Mouse (Mus musculus) heart, embryonic 16.5 days (tissue): ENCODE measurements around the gene Rln1. TPM values are rescaled to one million over a fixed set of nuclear protein-coding genes. Genes with fewer than 3 reads are reported as not detected.

Experiments
- ATAC-seq: fragments of 200-750 bp; cut with Nextera tagmentation; replicated peaks from 2 replicates; pipeline ENCODE4 v1.8.0; 2017; ENCODE audit warnings: moderate number of reproducible peaks; ENCODE audit not compliant: insufficient read depth, low FRiP score; ENCODE audit errors: extremely low read depth
- H3K27ac ChIP-seq: fragments of 300-500 bp; sonication (generic); 2 replicates; pipeline ENCODE4 v1.5.1; 2014; ENCODE audit warnings: mild to moderate bottlenecking, low read length, control low read depth, moderate library complexity
- H3K27me3 ChIP-seq: fragments of 300-500 bp; sonication (generic); 2 replicates; pipeline ENCODE4 v1.6.1; 2014; ENCODE audit warnings: low read length, mixed read lengths; ENCODE audit not compliant: control insufficient read depth, insufficient read depth
- H3K36me3 ChIP-seq: fragments of 300-500 bp; sonication (generic); 2 replicates; pipeline ENCODE4 v1.6.1; 2014; ENCODE audit not compliant: control insufficient read depth, insufficient read depth
- H3K4me1 ChIP-seq: fragments of 300-500 bp; sonication (generic); 2 replicates; pipeline ENCODE4 v1.6.1; 2014; ENCODE audit warnings: low read length, mixed read lengths; ENCODE audit not compliant: control insufficient read depth, insufficient read depth
- H3K4me2 ChIP-seq: fragments of 300-500 bp; sonication (generic); 2 replicates; pipeline ENCODE4 v1.6.1; 2014; ENCODE audit warnings: low read depth, mild to moderate bottlenecking, control low read depth, low read length
- H3K4me3 ChIP-seq: fragments of 300-500 bp; sonication (generic); 2 replicates; pipeline ENCODE4 v1.5.1; 2014; ENCODE audit warnings: mild to moderate bottlenecking, control low read depth, low read length
- H3K9ac ChIP-seq: fragments of 300-500 bp; sonication (generic); 2 replicates; pipeline ENCODE4 v1.6.1; 2014; ENCODE audit warnings: low read length, control low read depth
- H3K9me3 ChIP-seq: fragments of 300-500 bp; sonication (generic); replicated peaks from 2 replicates; pipeline ENCODE4 v1.6.1; 2016; ENCODE audit warnings: low read length; ENCODE audit not compliant: control insufficient read depth
- WGBS: fragments of 180-500 bp; shearing (Covaris S2); extraction: QIAGEN DNeasy Blood & Tissue Kit; methylation state at CpG from one replicate; pipeline ENCODE4 v1.1.7; 2014; 5-methylcytosine and 5-hydroxymethylcytosine counted together
- polyA plus RNA-seq: library from polyadenylated mRNA; unstranded; fragments of >200 nt; fragmentation: Nextera tagmentation; extraction: Ambion mirVana; gene quantifications from 2 replicates; pipeline ENCODE4 v1.2.1, GENCODE M21; 2015

The Rln1 gene
- polyA plus RNA-seq, 1 experiment from 2014 or later, result not detected

DNA sequence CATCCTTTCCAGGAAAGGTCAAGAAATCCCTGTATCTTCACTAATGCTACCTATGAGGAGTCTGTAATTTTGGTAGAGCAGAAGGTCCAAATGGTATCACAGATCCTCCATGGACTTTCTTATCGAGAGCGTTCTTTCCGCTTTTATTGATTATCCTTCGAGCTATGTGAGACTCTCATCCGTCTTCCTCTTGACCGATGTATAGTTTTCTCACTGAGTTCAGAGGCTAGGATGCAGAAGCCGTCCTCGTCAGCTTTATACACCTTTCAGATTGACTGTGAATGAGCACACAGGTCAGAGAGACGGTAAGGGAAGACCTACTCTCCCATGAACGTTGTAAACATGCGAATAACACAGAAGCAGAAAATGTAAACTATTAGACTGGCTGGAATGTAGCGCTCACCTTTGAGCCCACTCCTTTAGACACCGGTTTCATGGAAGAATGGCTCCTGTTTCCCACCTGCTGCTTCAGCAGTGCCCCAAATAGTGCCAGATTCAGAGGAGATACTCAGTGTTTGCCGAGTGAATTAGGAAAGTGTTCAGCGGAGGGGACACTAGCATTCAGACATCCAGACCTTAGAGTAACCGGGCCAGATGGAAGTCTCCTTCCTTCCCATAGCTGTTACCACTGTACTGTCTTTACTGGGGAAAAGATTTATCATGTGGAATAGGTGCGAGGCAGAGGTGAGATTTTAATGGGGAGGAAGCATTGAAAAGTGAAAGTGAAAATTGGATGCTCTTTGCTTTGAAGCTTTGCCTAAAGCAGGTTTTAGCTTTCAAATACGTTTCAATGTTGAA is 37.0 kb upstream of the Rln1 start:
- no peaks in the 10 kb centered on the region for H3K36me3 ChIP-seq
- peaks cover 6% of the 10 kb centered on the region for H3K4me1 ChIP-seq
- 75% methylated on average over 18 of the region's 18 CpGs for WGBS
- no peaks in the 10 kb centered on the region for H3K9me3 ChIP-seq
- H3K27ac ChIP-seq, result 0 out of 2 replicates have a peak overlapping the region, but pooled peaks have one; percentile 10
- ATAC-seq, result no peak
- H3K9ac ChIP-seq, result peak overlapping the region; percentile 27; the same call in 1 of the 2 replicates
- peak overlapping the region; percentile 24 for H3K4me3 ChIP-seq
- H3K27me3 ChIP-seq, result no peaks in the 10 kb centered on the region
- H3K4me2 ChIP-seq, result peak overlapping the region; percentile 25

DNA sequence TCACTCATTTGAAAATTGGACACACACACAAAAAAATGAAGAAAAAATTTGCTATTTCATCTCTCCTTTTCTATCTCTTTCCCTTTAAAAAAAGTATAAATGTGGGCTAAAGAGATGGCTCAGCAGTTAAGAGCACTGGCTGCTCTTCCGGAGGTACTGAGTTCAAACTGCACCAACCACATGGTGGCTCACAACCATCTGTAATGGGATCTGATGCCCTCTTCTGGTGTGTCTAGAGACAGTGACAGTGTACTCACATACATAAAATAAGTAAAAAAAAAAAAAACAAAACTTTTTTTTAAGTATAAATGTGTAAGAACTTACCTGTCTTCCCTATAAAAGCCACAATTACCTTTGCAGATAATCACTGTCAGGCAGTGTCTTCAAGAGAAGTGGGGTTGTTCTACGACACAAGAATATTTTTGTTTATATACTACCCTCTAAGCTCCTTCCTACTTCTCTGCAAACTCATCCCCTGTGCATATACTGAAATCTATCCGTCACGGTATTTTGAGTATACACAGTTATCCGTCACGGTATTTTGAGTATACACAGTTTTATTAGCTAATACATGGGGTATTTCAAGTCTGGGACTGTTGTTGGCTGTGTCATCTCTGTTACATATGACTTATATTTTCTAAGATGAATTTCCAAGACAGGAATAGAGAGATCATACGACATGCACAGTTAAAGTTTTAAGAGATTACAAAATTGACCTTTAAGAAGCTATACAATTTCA is 36.2 kb upstream of the Rln1 start:
- Histone ChIP-seq H3K27me3 (no peaks in the 10 kb centered on the region), H3K4me2 (no peak overlapping the region), H3K4me1 (peaks cover 6% of the 10 kb centered on the region), H3K36me3 (no peaks in the 10 kb centered on the region), H3K27ac (no peak overlapping the region), H3K9me3 (no peaks in the 10 kb centered on the region), H3K4me3 (no peak overlapping the region), H3K9ac (no peak overlapping the region)
- 88% methylated on average over 7 of the region's 7 CpGs for WGBS
- ATAC-seq, result no peak

DNA sequence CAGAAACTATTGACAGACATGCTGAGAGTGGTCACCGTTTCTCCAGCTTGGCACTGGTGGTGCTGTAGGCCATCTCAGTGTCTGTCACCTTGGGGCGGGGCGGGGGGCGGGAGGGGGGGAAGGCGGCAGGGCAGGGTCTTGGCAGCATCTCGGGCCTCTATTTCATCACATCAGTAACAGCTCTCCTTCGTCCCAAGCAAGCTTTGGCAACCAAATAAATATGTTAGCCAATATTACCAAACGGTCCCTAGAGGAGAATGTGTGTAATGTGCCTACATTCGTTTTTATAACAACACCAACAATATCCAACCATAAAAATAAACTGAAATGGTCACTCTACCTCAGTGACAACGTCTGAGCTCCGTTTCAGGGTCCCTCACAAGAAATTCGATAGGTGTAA is 35.6 kb upstream of the Rln1 start:
- 62% methylated on average over 12 of the region's 12 CpGs for WGBS
- Histone ChIP-seq H3K36me3 (no peaks in the 10 kb centered on the region), H3K9ac (no peak overlapping the region), H3K9me3 (no peaks in the 10 kb centered on the region), H3K4me2 (no peak overlapping the region), H3K4me1 (peaks cover 6% of the 10 kb centered on the region), H3K27ac (no peak overlapping the region), H3K27me3 (no peaks in the 10 kb centered on the region), H3K4me3 (no peak overlapping the region)
- no peak for ATAC-seq

DNA sequence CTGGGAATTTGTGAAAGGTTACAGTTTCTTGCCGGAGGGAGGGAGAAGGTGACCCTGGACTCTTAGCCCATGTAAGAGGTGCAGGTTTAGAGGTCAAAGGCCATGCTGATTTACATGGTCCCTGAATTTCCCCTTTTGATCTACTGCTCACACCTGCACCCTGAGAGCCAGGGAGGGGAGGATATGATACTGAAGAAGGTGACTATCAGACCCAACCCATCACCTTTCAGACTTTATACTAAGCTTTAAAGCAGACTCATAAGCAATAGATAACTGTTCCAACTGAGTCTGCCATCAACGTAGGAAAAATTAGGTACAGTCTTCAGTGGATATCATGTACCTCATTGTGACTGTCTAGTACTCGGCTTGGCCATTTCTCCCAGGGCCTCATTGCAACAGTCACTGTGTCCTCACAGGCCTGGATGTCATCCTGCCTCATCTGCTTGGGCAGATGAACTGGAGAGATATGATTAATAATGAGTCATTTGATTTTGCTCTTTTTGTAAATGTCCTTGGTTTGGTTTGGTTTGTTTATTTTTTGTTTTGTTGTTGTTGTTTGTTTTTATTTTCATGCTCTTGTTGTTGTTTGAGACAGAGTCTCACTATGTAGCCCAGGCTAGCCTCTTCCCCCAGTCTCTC is 34.3 kb upstream of the Rln1 start:
- no peaks in the 10 kb centered on the region for H3K9me3 ChIP-seq
- no peak overlapping the region for H3K9ac ChIP-seq
- H3K27ac ChIP-seq, result no peak overlapping the region
- no peaks in the 10 kb centered on the region for H3K36me3 ChIP-seq
- peaks cover 6% of the 10 kb centered on the region for H3K4me1 ChIP-seq
- no peak overlapping the region for H3K4me2 ChIP-seq
- no peak overlapping the region for H3K4me3 ChIP-seq
- no peak for ATAC-seq
- H3K27me3 ChIP-seq, result no peaks in the 10 kb centered on the region
- WGBS, result 82% methylated on average over 3 of the region's 3 CpGs

DNA sequence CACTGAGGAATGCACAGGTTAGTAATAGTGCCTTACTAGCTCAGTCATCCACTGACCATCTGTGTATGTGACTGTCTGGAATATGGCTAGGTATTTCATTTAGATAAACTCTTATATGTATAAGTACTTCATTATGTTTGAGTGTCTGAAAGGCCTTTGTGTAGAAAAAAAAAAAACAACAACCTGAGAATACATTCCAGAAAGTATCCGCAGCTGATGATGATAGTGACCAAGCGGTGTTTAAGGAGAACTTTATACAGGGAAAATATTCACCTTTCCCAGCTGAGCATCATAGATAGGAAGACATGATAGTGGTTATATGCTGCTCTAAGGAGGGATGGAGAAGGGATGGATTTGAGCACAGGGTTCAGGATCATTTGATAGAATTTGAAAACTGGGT is 33.6 kb upstream of the Rln1 start:
- no peak overlapping the region for H3K9ac ChIP-seq
- no peaks in the 10 kb centered on the region for H3K36me3 ChIP-seq
- no peaks in the 10 kb centered on the region for H3K9me3 ChIP-seq
- 80% methylated on average over 2 of the region's 2 CpGs for WGBS
- H3K4me1 ChIP-seq, result peaks cover 6% of the 10 kb centered on the region
- ATAC-seq, result no peak
- H3K27me3 ChIP-seq, result no peaks in the 10 kb centered on the region
- H3K4me3 ChIP-seq, result no peak overlapping the region
- no peak overlapping the region for H3K4me2 ChIP-seq
- no peak overlapping the region for H3K27ac ChIP-seq

DNA sequence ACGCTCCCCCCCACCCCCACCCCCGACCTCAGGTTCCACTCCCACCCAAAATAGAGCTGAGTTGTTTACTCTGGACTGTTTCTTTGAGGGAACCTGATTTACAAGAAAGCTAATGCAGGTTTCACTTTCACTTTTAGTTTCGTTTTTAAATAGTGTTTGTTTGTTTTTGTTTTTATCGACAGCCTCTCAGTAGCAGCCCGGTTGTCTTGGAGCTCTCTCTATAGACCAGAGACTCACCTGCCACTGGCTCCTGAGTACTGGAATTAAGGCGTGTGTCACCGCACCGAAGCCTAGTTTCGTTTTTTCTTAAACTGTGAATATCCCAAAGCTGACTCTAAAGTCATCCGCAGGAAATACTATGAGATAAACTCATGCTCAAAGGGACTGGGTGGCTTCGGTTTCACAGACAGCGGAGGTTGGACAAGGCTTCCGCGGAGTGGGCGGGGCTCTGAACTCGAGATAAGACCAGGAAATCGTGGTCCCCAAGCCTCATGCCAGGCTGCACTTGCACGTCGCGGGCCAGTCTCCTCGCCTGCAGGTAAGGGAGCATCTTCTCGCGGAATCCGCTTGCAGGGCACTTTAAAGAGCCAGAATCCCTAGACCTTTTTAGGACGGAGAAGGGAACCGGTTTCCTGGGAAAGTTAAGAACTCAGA is 32.6 kb upstream of the Rln1 start, which contains the start of the genes Plgrkt and Cd274:
TSS of gene Plgrkt (minus strand) at position 422 of the 654 bp plus-strand sequence.
TSS of gene Cd274 (plus strand) at position 487 of the 654 bp plus-strand sequence.
- peak; percentile 82 for ATAC-seq

DNA sequence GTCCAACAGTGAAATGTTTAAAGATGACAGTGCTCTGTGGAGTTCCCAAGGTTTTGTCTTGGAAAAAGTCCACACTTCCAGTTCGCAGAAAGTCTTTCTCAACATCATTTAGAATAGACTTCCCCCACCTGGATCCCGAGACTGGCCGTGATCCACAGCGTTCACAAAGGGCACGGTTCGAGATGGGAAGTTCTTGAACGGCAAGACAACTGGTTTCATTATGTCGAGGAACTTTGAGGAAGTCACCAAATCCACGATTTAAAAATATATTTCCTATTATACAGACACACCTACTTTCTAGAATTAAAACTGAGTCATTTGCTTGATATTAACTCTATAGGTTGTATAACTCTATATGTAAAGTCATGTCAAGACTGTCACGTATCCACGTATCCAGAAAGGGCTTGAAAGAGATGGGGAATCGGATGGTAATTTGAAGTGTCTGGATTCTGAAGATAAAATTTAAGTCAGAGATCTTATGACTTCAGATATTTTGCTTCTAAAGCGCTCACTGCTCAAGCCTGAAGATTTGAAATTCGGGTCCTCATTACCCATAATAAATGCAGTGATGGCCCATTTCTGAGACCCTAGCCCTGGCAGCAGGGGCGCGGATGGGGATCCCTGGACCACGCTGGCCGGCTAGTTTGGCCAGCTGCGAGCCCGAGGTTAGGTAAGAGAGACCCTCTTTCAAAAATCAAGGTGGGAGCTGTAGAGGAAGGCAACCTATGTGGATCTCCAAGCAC is 31.9 kb upstream of the Rln1 start:
- no peak for ATAC-seq
- Histone ChIP-seq H3K9me3 (no peaks in the 10 kb centered on the region), H3K27me3 (no peaks in the 10 kb centered on the region), H3K4me3 (peak overlapping the region; percentile 83), H3K27ac (peak overlapping the region; percentile 62), H3K9ac (peak overlapping the region; percentile 73), H3K36me3 (no peaks in the 10 kb centered on the region), H3K4me2 (peak overlapping the region; percentile 91), H3K4me1 (peaks cover 13% of the 10 kb centered on the region)
- WGBS, result 47% methylated on average over 20 of the region's 20 CpGs

More for the DNA sequence above, 32.6 kb upstream of the Rln1 start, which contains the start of the genes Plgrkt and Cd274:
- Histone ChIP-seq H3K36me3 (no peaks in the 10 kb centered on the region), H3K4me1 (peaks cover 12% of the 10 kb centered on the region), H3K4me2 (peak within 1 kb of the TSS; percentile 91), H3K9me3 (no peaks in the 10 kb centered on the region), H3K27ac (peak within 1 kb of the TSS; percentile 62), H3K9ac (peak within 1 kb of the TSS; percentile 73), H3K27me3 (no peaks in the 10 kb centered on the region), H3K4me3 (peak within 1 kb of the TSS; percentile 83)
- 2% methylated on average over 26 of the region's 26 CpGs for WGBS

DNA sequence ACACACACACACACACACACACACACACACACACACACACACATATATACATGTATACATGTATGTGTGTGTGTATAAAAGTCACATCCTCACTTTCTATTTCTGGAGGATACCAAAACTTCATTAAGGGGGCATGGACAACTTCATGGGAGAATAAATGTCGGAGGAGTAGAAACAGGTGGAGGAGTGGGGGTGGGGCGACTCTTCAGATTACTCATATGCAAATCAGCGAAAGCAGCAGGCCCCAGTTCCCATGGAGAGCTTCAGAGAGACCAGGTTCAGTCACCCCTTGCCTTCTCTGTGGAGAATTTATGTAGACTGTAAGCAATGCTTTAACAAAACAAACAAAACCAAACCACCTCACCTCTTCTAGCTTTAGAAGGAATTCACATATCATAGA is 30.6 kb upstream of the Rln1 start:
- no peak overlapping the region for H3K4me2 ChIP-seq
- ATAC-seq, result no peak
- WGBS, result 37% methylated on average over 3 of the region's 3 CpGs
- H3K4me1 ChIP-seq, result peaks cover 19% of the 10 kb centered on the region
- H3K4me3 ChIP-seq, result no peak overlapping the region
- H3K27me3 ChIP-seq, result no peaks in the 10 kb centered on the region
- H3K36me3 ChIP-seq, result no peaks in the 10 kb centered on the region
- H3K27ac ChIP-seq, result no peak overlapping the region
- H3K9ac ChIP-seq, result no peak overlapping the region
- H3K9me3 ChIP-seq, result no peaks in the 10 kb centered on the region
